Mouse (Mus musculus): ENCODE data around the gene Iqschfp.

Gene Iqschfp

GRCm38 (mm10) chr3:68434435-68434834 lies 542.4 kb downstream of the Iqschfp start:
- no peak for DNase-seq (ENCODE audit: low spot score in 2 of 2)

GRCm38 (mm10) chr3:68434897-68435296 lies 542.9 kb downstream of the Iqschfp start:
- DNase-seq (ENCODE audit: low spot score in 2 of 2) = no peak

GRCm38 (mm10) chr3:68448480-68448879 lies 556.4 kb downstream of the Iqschfp start:
- DNase-seq (ENCODE audit: low spot score in 2 of 2) = no peak

- DNase-seq (ENCODE audit: low spot score in 2 of 2) = no peak
Measured at GRCm38 (mm10) chr3:68451634-68452033, 559.6 kb downstream of the Iqschfp start.

GRCm38 (mm10) chr3:68453266-68453665 lies 561.2 kb downstream of the Iqschfp start:
- no peak for DNase-seq (ENCODE audit: low spot score in 2 of 2)

- no peak for DNase-seq (ENCODE audit: low spot score in 2 of 2)
Measured at GRCm38 (mm10) chr3:68453719-68454455, 561.9 kb downstream of the Iqschfp start.

GRCm38 (mm10) chr3:68466643-68467042 lies 574.6 kb downstream of the Iqschfp start:
- no peak for DNase-seq (ENCODE audit: low spot score in 2 of 2)

- no peak for DNase-seq (ENCODE audit: low spot score in 2 of 2)
Measured at GRCm38 (mm10) chr3:68467941-68468687, 576.1 kb downstream of the Iqschfp start.

- DNase-seq (ENCODE audit: low spot score in 2 of 2) = no peak
Measured at GRCm38 (mm10) chr3:68469643-68470042, 577.6 kb downstream of the Iqschfp start.

GRCm38 (mm10) chr3:68470061-68470460 lies 578.0 kb downstream of the Iqschfp start:
- DNase-seq (ENCODE audit: low spot score in 2 of 2) = no peak

- DNase-seq (ENCODE audit: low spot score in 2 of 2) = no peak
Measured at GRCm38 (mm10) chr3:68470622-68471021, 578.6 kb downstream of the Iqschfp start.

GRCm38 (mm10) chr3:68476336-68476735 lies 584.3 kb downstream of the Iqschfp start:
- DNase-seq (ENCODE audit: low spot score in 2 of 2) = no peak

GRCm38 (mm10) chr3:68477478-68477877 lies 585.4 kb downstream of the Iqschfp start:
- no peak for DNase-seq (ENCODE audit: low spot score in 2 of 2)

- DNase-seq (ENCODE audit: low spot score in 2 of 2) = no peak
Measured at GRCm38 (mm10) chr3:68479266-68479665, 587.2 kb downstream of the Iqschfp start.

- no peak for DNase-seq (ENCODE audit: low spot score in 2 of 2)
Measured at GRCm38 (mm10) chr3:68483517-68483916, 591.5 kb downstream of the Iqschfp start.

GRCm38 (mm10) chr3:68484021-68484420 lies 592.0 kb downstream of the Iqschfp start:
- DNase-seq (ENCODE audit: low spot score in 2 of 2) = no peak

- no peak for DNase-seq (ENCODE audit: low spot score in 2 of 2)
Measured at GRCm38 (mm10) chr3:68484561-68484960, 592.5 kb downstream of the Iqschfp start.

GRCm38 (mm10) chr3:68487621-68488020 lies 595.6 kb downstream of the Iqschfp start:
- DNase-seq (ENCODE audit: low spot score in 2 of 2) = no peak

- DNase-seq (ENCODE audit: low spot score in 2 of 2) = no peak
Measured at GRCm38 (mm10) chr3:68488316-68488715, 596.3 kb downstream of the Iqschfp start.

GRCm38 (mm10) chr3:68491516-68491915 lies 599.5 kb downstream of the Iqschfp start:
- no peak for DNase-seq (ENCODE audit: low spot score in 2 of 2)

- DNase-seq (ENCODE audit: low spot score in 2 of 2) = no peak
Measured at GRCm38 (mm10) chr3:68492066-68492465, 600.0 kb downstream of the Iqschfp start.

GRCm38 (mm10) chr3:68492513-68492912 lies 600.5 kb downstream of the Iqschfp start:
- DNase-seq (ENCODE audit: low spot score in 2 of 2) = no peak

- DNase-seq (ENCODE audit: low spot score in 2 of 2) = no peak
Measured at GRCm38 (mm10) chr3:68493170-68493585, 601.1 kb downstream of the Iqschfp start.

All from spleen, postnatal 36 days (tissue).